8 mouse cellular contexts compared by ENCODE assay signal in the genomic region with DNA sequence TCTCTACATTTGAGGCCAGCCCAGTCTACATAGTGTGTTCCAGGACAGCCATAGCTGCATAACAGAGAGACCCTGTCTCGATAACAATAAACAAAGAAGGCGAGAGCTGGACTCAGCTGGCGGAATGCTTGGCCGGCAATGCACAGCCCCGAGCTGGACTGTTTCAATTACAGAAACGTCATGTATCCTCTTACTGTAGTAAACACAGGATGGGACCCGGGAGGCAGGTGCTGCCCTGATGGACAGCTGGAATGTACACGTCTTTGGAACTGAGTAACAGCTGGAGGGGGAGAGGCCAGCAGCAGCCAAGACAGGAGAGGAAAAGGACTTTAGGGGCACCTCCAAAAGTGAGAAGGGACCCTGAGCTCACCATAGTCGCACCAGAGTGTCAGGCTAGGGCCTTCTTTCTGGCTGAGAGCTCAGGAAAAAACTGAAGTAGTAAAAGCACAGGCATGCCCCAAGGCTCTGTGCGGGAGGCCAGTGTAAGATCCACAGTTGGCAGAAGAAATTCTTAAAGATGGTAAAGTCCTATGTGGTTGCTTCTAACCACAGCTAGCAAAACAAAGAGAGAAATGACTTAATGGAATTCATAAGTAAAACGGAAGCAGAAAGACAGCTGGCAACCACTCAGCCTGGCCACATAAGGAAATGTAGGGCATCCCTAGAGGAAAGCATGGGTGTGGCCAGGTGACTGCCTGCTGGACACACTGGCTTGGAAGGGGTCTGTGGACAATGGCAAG.
A peak's percentile ranks its signal among the peaks of the same experiment; 100 is the strongest.
DNase-seq lines count a peak whose midpoint lies in the region; ATAC-seq and TF ChIP-seq lines count a peak whose summit lies in the region.

No protein-coding gene starts in this region.

- intact Hi-C loops in heart, postnatal 36 days (cut with DNase I): no loop called here

- peak overlapping the region; percentile 36 for H3K27ac ChIP-seq in spleen, adult 2 months (ENCODE audit: insufficient read depth, low read length)
- peak overlapping the region; percentile 73 for H3K27ac ChIP-seq in stomach, embryonic 15.5 days

- H3K36me3 ChIP-seq in spleen, adult 2 months (ENCODE audit: control insufficient read depth, insufficient read depth, low read length): no peaks in the 10 kb centered on the region
- no peaks in the 10 kb centered on the region for H3K36me3 ChIP-seq in stomach, embryonic 15.5 days

- 26% methylated on average over 11 of the region's 11 CpGs for WGBS in spleen, adult 2 months
- WGBS in stomach, embryonic 15.5 days: 31% methylated on average over 11 of the region's 11 CpGs

- H3K4me1 ChIP-seq in spleen, adult 2 months (ENCODE audit: control insufficient read depth, insufficient read depth, insufficient read length): peaks cover 32% of the 10 kb centered on the region
- H3K4me1 ChIP-seq in stomach, embryonic 15.5 days: peaks cover 29% of the 10 kb centered on the region

- no peak for TF ChIP-seq CTCF in spleen, adult 2 months (IDR thresholded peaks at IDR 0.05; ENCODE audit: extremely low read depth, insufficient read depth, insufficient read length, insufficient replicate concordance)

- no peaks in the 10 kb centered on the region for H3K9me3 ChIP-seq in stomach, embryonic 15.5 days

- no peak overlapping the region for H3K9ac ChIP-seq in stomach, embryonic 15.5 days

- no peak overlapping the region for H3K4me3 ChIP-seq in spleen, adult 2 months (ENCODE audit: extremely low read depth, insufficient read depth, insufficient read length)
- H3K4me3 ChIP-seq in stomach, embryonic 15.5 days (replicated peaks): no peak overlapping the region

- H3K4me2 ChIP-seq in stomach, embryonic 15.5 days: no peak overlapping the region

- no peak for ATAC-seq in stomach, embryonic 15.5 days (ENCODE audit: insufficient read depth, low FRiP score, low read depth)

- peak; percentile 94 for DNase-seq in heart, adult 11 months
- DNase-seq in heart, postnatal 36 days: no peak
- DNase-seq in spleen, adult 2 months (ENCODE audit: low read depth in 1 of 2, low spot score in 2 of 2): peak in 1 of 2 experiments; percentile 55
- no peak for DNase-seq in spleen, postnatal 10 days (ENCODE audit: low spot score in 2 of 2)
- DNase-seq in kidney, postnatal 14 days: peak; percentile 53
- DNase-seq in cerebellum, adult 9-11 months: no peak
- DNase-seq in right cerebral cortex, postnatal 25 days: no peak

- no peak for TF ChIP-seq POLR2A in spleen, adult 2 months (IDR thresholded peaks at IDR 0.05; ENCODE audit: low read depth, low read length)

- H3K27me3 ChIP-seq in spleen, adult 2 months (ENCODE audit: control insufficient read depth, insufficient read depth, low read length): no peaks in the 10 kb centered on the region
- H3K27me3 ChIP-seq in stomach, embryonic 15.5 days (replicated peaks): no peaks in the 10 kb centered on the region

Comparison
In these comparisons a context has a peak if more than half of its experiments do, and no peak if none do; other contexts are left out.
1. DNase-seq: peak in heart, adult 11 months (single experiment) and kidney, postnatal 14 days (single experiment); none in heart, postnatal 36 days (0 of 2), spleen, postnatal 10 days (0 of 2), cerebellum, adult 9-11 months (single experiment) and right cerebral cortex, postnatal 25 days (single experiment).